Mouse (Mus musculus): ENCODE results near the gene Nktr. TPM values are rescaled to one million over a fixed set of nuclear protein-coding genes. Genes with fewer than 3 reads are reported as not detected.

Gene Nktr
- total and polyA plus RNA-seq, 2 experiments from 2014 or later: 43.2 to 97.3 TPM

- DNase-seq (no peak), ATAC-seq (peak; percentile 36)
- no peaks in the 10 kb centered on the region for H3K27me3 ChIP-seq (ENCODE audit: insufficient read depth, low read length)
- H3K9ac ChIP-seq: 0 out of 2 replicates have a peak overlapping the region, but pooled peaks have one; percentile 0
- no peak overlapping the region for H3K4me3 ChIP-seq (ENCODE audit: low read depth, low read length)
- H3K4me1 ChIP-seq (ENCODE audit: insufficient read depth): peaks cover 12% of the 10 kb centered on the region
- TF ChIP-seq CTCF (IDR thresholded peaks at IDR 0.05; ENCODE audit: low read depth): no peak
- H3K36me3 ChIP-seq (ENCODE audit: insufficient read depth): peaks cover 37% of the 10 kb centered on the region
- WGBS: 71% methylated on average over 7 of the region's 7 CpGs
- H3K27ac ChIP-seq (ENCODE audit: low read depth, low read length): peak overlapping the region; percentile 86
- peak overlapping the region; percentile 43 for H3K4me2 ChIP-seq (ENCODE audit: low read depth)
- H3K9me3 ChIP-seq (ENCODE audit: low read length): no peaks in the 10 kb centered on the region
Measured at GRCm38 (mm10) chr9:121690734-121691133, 28.2 kb upstream of the Nktr start.

- Histone ChIP-seq H3K9ac (no peak overlapping the region), H3K27ac (ENCODE audit: low read depth, low read length) (no peak overlapping the region), H3K4me1 (ENCODE audit: insufficient read depth) (peaks cover 8% of the 10 kb centered on the region), H3K27me3 (ENCODE audit: insufficient read depth, low read length) (no peaks in the 10 kb centered on the region), H3K9me3 (ENCODE audit: low read length) (no peaks in the 10 kb centered on the region), H3K4me2 (ENCODE audit: low read depth) (no peak overlapping the region), H3K36me3 (ENCODE audit: insufficient read depth) (peaks cover 29% of the 10 kb centered on the region), H3K4me3 (ENCODE audit: low read depth, low read length) (no peak overlapping the region)
- DNase-seq (no peak), ATAC-seq (no peak)
- no peak for TF ChIP-seq CTCF (IDR thresholded peaks at IDR 0.05; ENCODE audit: low read depth)
- 86% methylated on average over 12 of the region's 12 CpGs for WGBS
Measured at GRCm38 (mm10) chr9:121694736-121695135, 24.2 kb upstream of the Nktr start.

- Histone ChIP-seq H3K9ac (no peak overlapping the region), H3K36me3 (ENCODE audit: insufficient read depth) (peaks cover 32% of the 10 kb centered on the region), H3K27me3 (ENCODE audit: insufficient read depth, low read length) (no peaks in the 10 kb centered on the region), H3K27ac (ENCODE audit: low read depth, low read length) (0 out of 2 replicates have a peak overlapping the region, but pooled peaks have one; percentile 35), H3K4me3 (ENCODE audit: low read depth, low read length) (no peak overlapping the region), H3K4me2 (ENCODE audit: low read depth) (no peak overlapping the region), H3K4me1 (ENCODE audit: insufficient read depth) (no peaks in the 10 kb centered on the region), H3K9me3 (ENCODE audit: low read length) (no peaks in the 10 kb centered on the region)
- WGBS: 90% methylated on average over 9 of the region's 9 CpGs
- no peak for TF ChIP-seq CTCF (IDR thresholded peaks at IDR 0.05; ENCODE audit: low read depth)
- no peak for ATAC-seq
- no peak for DNase-seq
Measured at GRCm38 (mm10) chr9:121696626-121697025, 22.3 kb upstream of the Nktr start.

- no peak overlapping the region for H3K4me3 ChIP-seq (ENCODE audit: low read depth, low read length)
- H3K27ac ChIP-seq (ENCODE audit: low read depth, low read length): 0 out of 2 replicates have a peak overlapping the region, but pooled peaks have one; percentile 35
- H3K9me3 ChIP-seq (ENCODE audit: low read length): no peaks in the 10 kb centered on the region
- H3K27me3 ChIP-seq (ENCODE audit: insufficient read depth, low read length): no peaks in the 10 kb centered on the region
- H3K9ac ChIP-seq: no peak overlapping the region
- peak; percentile 100 for TF ChIP-seq CTCF (IDR thresholded peaks at IDR 0.05; ENCODE audit: low read depth)
- ATAC-seq (peak; percentile 48; the same call in 1 of the 2 replicates), DNase-seq (peak; percentile 51)
- 96% methylated on average over 1 of the region's 1 CpGs for WGBS
- H3K4me1 ChIP-seq (ENCODE audit: insufficient read depth): no peaks in the 10 kb centered on the region
- no peak overlapping the region for H3K4me2 ChIP-seq (ENCODE audit: low read depth)
- peaks cover 32% of the 10 kb centered on the region for H3K36me3 ChIP-seq (ENCODE audit: insufficient read depth)
Measured at GRCm38 (mm10) chr9:121697150-121698049, 21.6 kb upstream of the Nktr start.

GRCm38 (mm10) chr9:121704261-121704645 is 14.7 kb upstream of the Nktr start:
- 42% methylated on average over 11 of the region's 11 CpGs for WGBS
- Histone ChIP-seq H3K4me2 (ENCODE audit: low read depth) (peak overlapping the region; percentile 96), H3K9me3 (ENCODE audit: low read length) (no peaks in the 10 kb centered on the region), H3K36me3 (ENCODE audit: insufficient read depth) (peaks cover 8% of the 10 kb centered on the region), H3K9ac (peak overlapping the region; percentile 71), H3K4me3 (ENCODE audit: low read depth, low read length) (peak overlapping the region; percentile 89), H3K27ac (ENCODE audit: low read depth, low read length) (no peak overlapping the region), H3K27me3 (ENCODE audit: insufficient read depth, low read length) (no peaks in the 10 kb centered on the region), H3K4me1 (ENCODE audit: insufficient read depth) (peaks cover 17% of the 10 kb centered on the region; the same call in 1 of the 2 replicates)
- no peak for TF ChIP-seq CTCF (IDR thresholded peaks at IDR 0.05; ENCODE audit: low read depth)
- ATAC-seq (no peak), DNase-seq (no peak)

GRCm38 (mm10) chr9:121704646-121705625 is 14.0 kb upstream of the Nktr start, which contains the start of gene Sec22c:
Gene Sec22c, minus strand, starts transcription at chr9:121705490.
- DNase-seq (peak; percentile 92), ATAC-seq (peak; percentile 99)
- H3K9me3 ChIP-seq (ENCODE audit: low read length): no peaks in the 10 kb centered on the region
- WGBS: 1% methylated on average over 56 of the region's 69 CpGs
- TF ChIP-seq CTCF (IDR thresholded peaks at IDR 0.05; ENCODE audit: low read depth): no peak
- H3K4me2 ChIP-seq (ENCODE audit: low read depth): peak within 1 kb of the TSS; percentile 96
- H3K27ac ChIP-seq (ENCODE audit: low read depth, low read length): peak within 1 kb of the TSS; percentile 76
- peak within 1 kb of the TSS; percentile 89 for H3K4me3 ChIP-seq (ENCODE audit: low read depth, low read length)
- H3K36me3 ChIP-seq (ENCODE audit: insufficient read depth): peaks cover 4% of the 10 kb centered on the region; the same call in 1 of the 2 replicates
- H3K4me1 ChIP-seq (ENCODE audit: insufficient read depth): peaks cover 17% of the 10 kb centered on the region; the same call in 1 of the 2 replicates
- H3K9ac ChIP-seq: peak within 1 kb of the TSS; percentile 71
- no peaks in the 10 kb centered on the region for H3K27me3 ChIP-seq (ENCODE audit: insufficient read depth, low read length)
